Mouse (Mus musculus): ENCODE data around the gene Mgarp. TPM values are rescaled to one million over a fixed set of nuclear protein-coding genes. Genes with fewer than 3 reads are reported as not detected.
A peak's percentile ranks its signal among the peaks of the same experiment; 100 is the strongest.

Mgarp gene
- polyA plus RNA-seq, 1 experiment = 19.9 TPM

DNA sequence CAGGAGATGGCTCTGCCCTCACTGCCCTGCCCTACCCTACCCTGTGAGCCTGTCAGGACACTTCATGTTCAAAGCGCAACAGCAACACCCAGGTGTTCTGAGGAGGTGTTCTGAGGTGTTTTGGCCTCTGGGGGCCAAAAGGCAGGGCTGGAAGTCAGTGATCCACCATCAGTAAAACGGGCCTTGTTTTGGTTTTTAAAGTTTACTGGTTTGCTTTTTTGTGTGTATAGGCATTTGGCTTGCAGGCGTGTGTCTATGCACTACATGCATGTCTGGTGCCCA is 17.9 kb downstream of the Mgarp start:
- Histone ChIP-seq H3K4me1 (ENCODE audit: control insufficient read depth, insufficient read depth, low read length) (peaks cover 5% of the 10 kb centered on the region), H3K27ac (ENCODE audit: control insufficient read depth, insufficient read depth, low read depth, low read length) (peak overlapping the region; percentile 47), H3K27me3 (ENCODE audit: control insufficient read depth, insufficient read depth, low read length) (no peaks in the 10 kb centered on the region), H3K4me3 (ENCODE audit: control insufficient read depth, low read depth, low read length) (peak overlapping the region; percentile 33; the same call in 1 of the 2 replicates), H3K36me3 (ENCODE audit: control insufficient read depth, insufficient read depth, low read length) (no peaks in the 10 kb centered on the region)
- TF ChIP-seq CTCF (IDR thresholded peaks at IDR 0.05; ENCODE audit: control insufficient read depth, insufficient read depth, insufficient replicate concordance, low read depth, low read length) (no peak), POLR2A (IDR thresholded peaks at IDR 0.05; ENCODE audit: control insufficient read depth, low read depth, low read length) (no peak)

DNA sequence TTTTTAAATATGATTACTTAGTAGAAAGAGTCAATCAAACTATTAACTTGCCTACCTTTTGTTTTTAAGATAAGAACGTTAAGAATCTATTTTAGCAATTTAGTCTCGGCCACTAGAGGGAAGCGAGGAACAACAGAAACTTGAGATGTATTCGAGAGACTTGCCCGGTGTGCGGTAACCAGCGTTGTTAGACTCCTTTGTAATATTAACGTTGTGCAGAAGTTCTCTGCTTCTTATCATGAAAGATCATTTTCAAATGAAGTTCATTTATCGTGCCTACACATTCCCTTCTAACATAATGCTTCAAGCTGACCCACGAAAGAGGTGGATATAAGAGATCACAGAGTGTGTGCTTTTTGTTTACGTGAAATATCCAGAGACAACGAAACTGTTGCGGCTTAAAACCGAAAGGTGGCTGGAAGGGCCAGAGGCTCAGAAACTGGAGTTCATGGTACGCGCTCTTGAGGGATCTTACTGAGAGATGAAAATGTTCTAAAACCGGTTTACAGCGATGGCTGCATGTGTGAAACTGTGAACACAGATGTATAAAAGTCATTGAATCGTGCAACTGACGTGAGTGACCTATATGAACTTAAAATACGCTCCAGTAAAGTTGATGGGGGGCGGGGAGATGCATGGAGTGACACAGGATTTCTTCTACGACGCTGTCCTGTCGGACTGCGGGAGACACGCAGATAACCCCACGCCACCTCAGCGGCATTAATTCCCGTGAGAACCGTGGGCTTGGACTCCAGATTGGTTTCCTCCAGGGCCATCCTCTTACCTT is 18.5 kb downstream of the Mgarp start:
- Histone ChIP-seq H3K27ac (ENCODE audit: control insufficient read depth, insufficient read depth, low read depth, low read length) (peak overlapping the region; percentile 47), H3K4me1 (ENCODE audit: control insufficient read depth, insufficient read depth, low read length) (peaks cover 5% of the 10 kb centered on the region)

DNA sequence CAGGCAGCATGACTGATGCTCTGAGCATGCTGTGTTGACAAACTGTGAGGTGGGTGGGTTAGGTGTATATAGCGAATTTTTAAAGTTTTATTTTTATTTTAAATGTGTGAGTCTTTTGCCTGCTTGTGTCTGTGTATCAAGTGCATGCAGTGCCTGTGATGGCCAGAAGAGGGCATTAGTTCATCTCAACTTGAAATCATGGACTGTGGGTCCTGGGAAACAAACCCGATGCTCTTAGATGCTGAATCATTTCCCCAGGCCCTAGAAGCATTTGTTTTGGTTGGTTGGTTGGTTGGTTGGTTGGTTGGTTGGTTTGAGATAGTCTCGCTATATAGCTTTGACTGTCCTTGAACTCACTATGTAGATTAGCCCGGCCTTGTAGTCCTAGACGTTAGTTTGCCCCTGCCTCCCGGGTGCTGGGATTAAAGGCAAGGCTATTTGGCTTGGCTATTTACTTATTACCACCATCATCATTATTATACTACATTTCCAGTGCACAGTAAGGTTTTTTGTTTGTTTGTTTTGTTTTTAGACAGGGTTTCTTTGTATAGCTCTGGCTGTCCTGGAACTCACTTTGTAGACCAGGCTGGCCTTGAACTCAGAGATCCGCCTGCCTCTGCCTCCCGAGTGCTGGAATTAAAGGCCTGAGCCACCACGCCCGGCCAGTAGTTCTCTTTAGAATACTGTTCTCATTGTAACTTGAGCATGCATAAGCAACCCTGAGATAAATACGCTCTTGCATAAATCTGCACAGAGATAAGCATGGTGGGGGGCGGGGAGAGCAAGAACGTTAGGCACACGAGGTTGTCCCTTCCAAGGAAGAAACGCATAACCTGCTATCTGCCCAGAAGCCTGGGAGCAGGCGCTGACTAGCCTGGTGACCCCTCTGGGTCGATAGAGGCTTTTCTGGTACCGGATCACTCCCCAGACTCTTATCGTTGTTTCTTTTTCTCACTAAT is 21.0 kb downstream of the Mgarp start:
- H3K4me1 ChIP-seq (ENCODE audit: control insufficient read depth, insufficient read depth, low read length) = peaks cover 5% of the 10 kb centered on the region
- no peak overlapping the region for H3K4me3 ChIP-seq (ENCODE audit: control insufficient read depth, low read depth, low read length)
- TF ChIP-seq POLR2A (IDR thresholded peaks at IDR 0.05; ENCODE audit: control insufficient read depth, low read depth, low read length) (no peak), CTCF (IDR thresholded peaks at IDR 0.05; ENCODE audit: control insufficient read depth, insufficient read depth, insufficient replicate concordance, low read depth, low read length) (no peak; the same call in 1 of the 2 replicates)
- no peaks in the 10 kb centered on the region for H3K36me3 ChIP-seq (ENCODE audit: control insufficient read depth, insufficient read depth, low read length)
- H3K27me3 ChIP-seq (ENCODE audit: control insufficient read depth, insufficient read depth, low read length) = no peaks in the 10 kb centered on the region
- H3K27ac ChIP-seq (ENCODE audit: control insufficient read depth, insufficient read depth, low read depth, low read length) = no peak overlapping the region

More for the DNA sequence above, 18.5 kb downstream of the Mgarp start:
- no peaks in the 10 kb centered on the region for H3K36me3 ChIP-seq (ENCODE audit: control insufficient read depth, insufficient read depth, low read length)
- no peaks in the 10 kb centered on the region for H3K27me3 ChIP-seq (ENCODE audit: control insufficient read depth, insufficient read depth, low read length)
- peak overlapping the region; percentile 33; the same call in 1 of the 2 replicates for H3K4me3 ChIP-seq (ENCODE audit: control insufficient read depth, low read depth, low read length)
- TF ChIP-seq POLR2A (IDR thresholded peaks at IDR 0.05; ENCODE audit: control insufficient read depth, low read depth, low read length) = no peak

DNA sequence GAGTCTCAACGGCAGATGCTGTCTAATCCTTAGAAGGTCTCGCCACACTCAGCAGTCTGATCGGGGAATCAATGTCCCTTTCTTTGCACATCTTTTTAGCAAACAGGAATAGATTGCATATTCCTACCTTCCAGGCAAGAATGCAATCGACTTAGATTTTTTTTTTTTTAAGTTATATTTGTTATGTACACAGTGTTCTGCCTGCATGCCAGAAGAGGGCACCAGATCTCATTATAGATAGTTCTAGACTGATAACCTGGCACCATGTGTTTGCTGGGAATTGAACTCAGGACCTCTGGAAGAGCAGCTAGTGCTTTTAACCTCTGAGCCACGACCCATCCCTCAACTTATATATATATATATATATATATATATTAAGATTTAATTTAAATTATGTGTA is 23.0 kb downstream of the Mgarp start:
- no peak overlapping the region for H3K27ac ChIP-seq (ENCODE audit: control insufficient read depth, insufficient read depth, low read depth, low read length)
- H3K36me3 ChIP-seq (ENCODE audit: control insufficient read depth, insufficient read depth, low read length) = no peaks in the 10 kb centered on the region
- no peaks in the 10 kb centered on the region for H3K27me3 ChIP-seq (ENCODE audit: control insufficient read depth, insufficient read depth, low read length)
- no peak overlapping the region for H3K4me3 ChIP-seq (ENCODE audit: control insufficient read depth, low read depth, low read length)
- no peak for TF ChIP-seq POLR2A (IDR thresholded peaks at IDR 0.05; ENCODE audit: control insufficient read depth, low read depth, low read length)
- no peak for TF ChIP-seq CTCF (IDR thresholded peaks at IDR 0.05; ENCODE audit: control insufficient read depth, insufficient read depth, insufficient replicate concordance, low read depth, low read length)
- H3K4me1 ChIP-seq (ENCODE audit: control insufficient read depth, insufficient read depth, low read length) = peaks cover 3% of the 10 kb centered on the region

DNA sequence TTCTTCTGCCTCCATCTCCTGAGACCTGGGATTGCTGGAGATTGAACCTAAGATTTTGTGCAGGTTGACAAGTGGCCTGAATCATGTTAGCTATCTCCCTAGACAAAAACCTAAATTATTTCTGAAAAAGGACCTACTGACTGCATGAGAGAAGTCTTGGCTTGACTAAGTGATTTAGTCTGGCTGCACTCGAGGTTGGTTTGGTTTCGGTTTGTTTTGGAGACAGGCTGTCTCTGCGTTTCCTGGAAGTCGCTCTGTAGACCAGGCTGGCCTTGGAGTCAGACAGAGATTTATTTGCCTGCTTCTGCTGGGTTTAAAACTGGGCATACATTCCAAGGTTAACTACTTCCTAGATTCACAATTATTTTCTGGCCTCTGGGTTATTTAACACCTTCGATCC is 23.7 kb downstream of the Mgarp start:
- no peaks in the 10 kb centered on the region for H3K27me3 ChIP-seq (ENCODE audit: control insufficient read depth, insufficient read depth, low read length)
- TF ChIP-seq POLR2A (IDR thresholded peaks at IDR 0.05; ENCODE audit: control insufficient read depth, low read depth, low read length) (no peak), CTCF (IDR thresholded peaks at IDR 0.05; ENCODE audit: control insufficient read depth, insufficient read depth, insufficient replicate concordance, low read depth, low read length) (no peak)
- no peak overlapping the region for H3K27ac ChIP-seq (ENCODE audit: control insufficient read depth, insufficient read depth, low read depth, low read length)
- no peak overlapping the region for H3K4me3 ChIP-seq (ENCODE audit: control insufficient read depth, low read depth, low read length)
- H3K36me3 ChIP-seq (ENCODE audit: control insufficient read depth, insufficient read depth, low read length) = no peaks in the 10 kb centered on the region
- no peaks in the 10 kb centered on the region for H3K4me1 ChIP-seq (ENCODE audit: control insufficient read depth, insufficient read depth, low read length)

DNA sequence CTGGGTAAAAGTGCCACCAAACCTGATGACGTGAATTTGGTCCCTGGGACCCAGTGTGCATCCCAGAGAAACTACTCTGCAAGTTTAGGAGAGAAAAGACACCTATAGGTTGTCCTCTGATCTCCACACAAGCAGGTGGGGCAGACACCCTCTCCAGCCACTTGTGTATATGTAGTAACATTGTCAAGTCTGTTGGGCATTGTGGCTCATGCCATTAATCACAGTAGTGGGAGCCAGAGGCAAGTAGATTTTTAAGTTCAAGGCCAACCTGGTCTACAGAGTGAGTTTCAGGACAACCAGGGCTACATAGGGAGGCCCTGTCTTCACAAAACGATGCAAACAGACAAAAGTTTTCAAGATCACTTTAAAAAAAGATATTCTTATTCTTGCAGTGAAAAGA is 24.7 kb downstream of the Mgarp start:
- H3K4me1 ChIP-seq (ENCODE audit: control insufficient read depth, insufficient read depth, low read length) = no peaks in the 10 kb centered on the region
- H3K27me3 ChIP-seq (ENCODE audit: control insufficient read depth, insufficient read depth, low read length) = no peaks in the 10 kb centered on the region
- no peak for TF ChIP-seq CTCF (IDR thresholded peaks at IDR 0.05; ENCODE audit: control insufficient read depth, insufficient read depth, insufficient replicate concordance, low read depth, low read length)
- no peak for TF ChIP-seq POLR2A (IDR thresholded peaks at IDR 0.05; ENCODE audit: control insufficient read depth, low read depth, low read length)
- no peak overlapping the region for H3K4me3 ChIP-seq (ENCODE audit: control insufficient read depth, low read depth, low read length)
- no peaks in the 10 kb centered on the region for H3K36me3 ChIP-seq (ENCODE audit: control insufficient read depth, insufficient read depth, low read length)
- no peak overlapping the region for H3K27ac ChIP-seq (ENCODE audit: control insufficient read depth, insufficient read depth, low read depth, low read length)

DNA sequence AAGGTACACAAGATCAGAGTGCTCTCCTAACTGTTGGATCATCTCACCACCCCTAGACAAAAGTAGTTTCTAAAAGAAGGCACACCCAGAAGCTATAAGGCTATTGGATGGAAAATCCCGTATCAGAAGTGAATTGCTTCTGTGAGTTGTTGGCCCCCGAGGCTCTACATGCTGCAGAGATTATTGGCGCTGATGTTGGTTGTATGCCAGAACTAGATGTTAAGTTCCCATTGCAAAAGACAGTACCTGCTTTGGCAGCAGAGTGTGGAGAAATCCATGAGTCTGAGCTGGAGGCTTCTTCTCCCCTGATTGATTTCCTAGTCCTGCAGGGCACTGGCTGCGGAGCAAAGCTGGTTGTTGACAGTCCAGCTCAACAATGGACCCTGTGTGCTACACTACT is 28.5 kb downstream of the Mgarp start:
- no peak for TF ChIP-seq CTCF (IDR thresholded peaks at IDR 0.05; ENCODE audit: control insufficient read depth, insufficient read depth, insufficient replicate concordance, low read depth, low read length)
- TF ChIP-seq POLR2A (IDR thresholded peaks at IDR 0.05; ENCODE audit: control insufficient read depth, low read depth, low read length) = no peak
- Histone ChIP-seq H3K36me3 (ENCODE audit: control insufficient read depth, insufficient read depth, low read length) (no peaks in the 10 kb centered on the region), H3K4me3 (ENCODE audit: control insufficient read depth, low read depth, low read length) (no peak overlapping the region), H3K27me3 (ENCODE audit: control insufficient read depth, insufficient read depth, low read length) (no peaks in the 10 kb centered on the region), H3K4me1 (ENCODE audit: control insufficient read depth, insufficient read depth, low read length) (no peaks in the 10 kb centered on the region), H3K27ac (ENCODE audit: control insufficient read depth, insufficient read depth, low read depth, low read length) (no peak overlapping the region)

All from testis, adult 2 months (tissue).